Mouse (Mus musculus) myocyte (in vitro differentiated cells): ENCODE data around the gene 2310034G01Rik. TPM values are rescaled to one million over a fixed set of nuclear protein-coding genes. Genes with fewer than 3 reads are reported as not detected.
A peak's percentile ranks its signal among the peaks of the same experiment; 100 is the strongest.

ENCODE experiments used
- H3K27me3 ChIP-seq: one replicate; pipeline ENCODE4 v1.6.1; 2011; ENCODE audit not compliant: control insufficient read depth, insufficient read depth, insufficient read length
- H3K36me3 ChIP-seq: one replicate; pipeline ENCODE4 v1.6.1; 2011; ENCODE audit not compliant: control insufficient read depth, insufficient read depth
- H3K4me2 ChIP-seq: one replicate; pipeline ENCODE4 v1.6.1; 2011; ENCODE audit warnings: low read depth, control low read depth
- H3K4me3 ChIP-seq: one replicate; pipeline ENCODE4 v1.5.1; 2011; ENCODE audit warnings: mild to moderate bottlenecking, control low read depth, moderate library complexity
- H3K79me2 ChIP-seq: one replicate; pipeline ENCODE4 v1.6.1; 2011; ENCODE audit not compliant: control insufficient read depth, insufficient read depth
- H3ac ChIP-seq: one replicate; pipeline ENCODE4 v1.6.1; 2011; ENCODE audit not compliant: control insufficient read depth, insufficient read length
- CEBPB ChIP-seq: IDR thresholded peaks from 2 replicates; pipeline ENCODE4 v1.6.1; 2011; ENCODE audit warnings: mild to moderate bottlenecking, moderate library complexity; ENCODE audit not compliant: poor library complexity, insufficient read depth, severe bottlenecking
- E2F4 ChIP-seq: IDR thresholded peaks from one replicate; pipeline ENCODE4 v1.6.1; 2011; ENCODE audit warnings: mild to moderate bottlenecking, control low read depth, moderate library complexity; ENCODE audit not compliant: insufficient read depth
- MAX ChIP-seq: IDR thresholded peaks from one replicate; pipeline ENCODE4 v1.6.1; 2011; ENCODE audit warnings: low read depth, mild to moderate bottlenecking, control low read depth
- MYOD1 ChIP-seq, 3 experiments: IDR thresholded peaks; one replicate each; pipeline ENCODE4 v1.6.1; 2011; ENCODE audit warnings: control low read depth in 2 of 3, low read depth in 2 of 3, mild to moderate bottlenecking in 2 of 3, moderate library complexity in 1 of 3; ENCODE audit not compliant: insufficient read length in 2 of 3, control insufficient read depth in 1 of 3
- MYOG ChIP-seq, 3 experiments: IDR thresholded peaks; one replicate each; pipeline ENCODE4 v1.6.1; 2011; ENCODE audit warnings: control low read depth in 2 of 3, low read depth in 2 of 3, mild to moderate bottlenecking in 2 of 3; ENCODE audit not compliant: insufficient read length in 2 of 3, control insufficient read depth in 1 of 3, insufficient read depth in 1 of 3
- POLR2A ChIP-seq: IDR thresholded peaks from one replicate; pipeline ENCODE4 v1.6.1; 2011; ENCODE audit warnings: low read depth, mild to moderate bottlenecking, control low read depth, moderate library complexity; ENCODE audit not compliant: insufficient read length
- POLR2AphosphoS2 ChIP-seq: IDR thresholded peaks from one replicate; pipeline ENCODE4 v1.6.1; 2011; ENCODE audit warnings: low read depth, control low read depth; ENCODE audit not compliant: insufficient read length
- REST ChIP-seq: IDR thresholded peaks from one replicate; pipeline ENCODE4 v1.6.1; 2011; ENCODE audit warnings: mild to moderate bottlenecking, control low read depth, moderate library complexity; ENCODE audit not compliant: insufficient read depth, insufficient read length
- SRF ChIP-seq: IDR thresholded peaks from one replicate; pipeline ENCODE4 v1.6.1; 2011; ENCODE audit warnings: low read depth; ENCODE audit not compliant: control insufficient read depth, insufficient read length
- TCF12 ChIP-seq: IDR thresholded peaks from one replicate; pipeline ENCODE4 v1.6.1; 2011; ENCODE audit warnings: mild to moderate bottlenecking, control low read depth; ENCODE audit not compliant: poor library complexity, insufficient read depth, severe bottlenecking
- TCF3 ChIP-seq: IDR thresholded peaks from one replicate; pipeline ENCODE4 v1.6.1; 2011; ENCODE audit warnings: low read depth, control low read depth; ENCODE audit not compliant: insufficient read length
- USF1 ChIP-seq: IDR thresholded peaks from one replicate; pipeline ENCODE4 v1.6.1; 2011; ENCODE audit warnings: low read depth, mild to moderate bottlenecking, control low read depth, moderate library complexity
- polyA plus RNA-seq: library from polyadenylated mRNA; unstranded; fragments of >200 nt; fragmentation: generic; extraction: Trizol; gene quantifications from one replicate; pipeline ENCODE4 v1.2.1, GENCODE M21; 2012; ENCODE audit warnings: missing spikeins

2310034G01Rik gene
- 1.2 TPM for polyA plus RNA-seq

GRCm38 (mm10) chr19:46350168-46350932 lies at the start of gene 2310034G01Rik:
TSS of gene 2310034G01Rik (minus strand) at chr19:46350302.
- no peaks in the 10 kb centered on the region for H3K27me3 ChIP-seq
- H3ac ChIP-seq: peak within 1 kb of the TSS; percentile 56
- H3K4me3 ChIP-seq: peak within 1 kb of the TSS; percentile 25
- no peaks in the 10 kb centered on the region for H3K36me3 ChIP-seq
- H3K79me2 ChIP-seq: no peaks in the 10 kb centered on the region
- TF ChIP-seq TCF12 (no peak), TCF3 (no peak), MYOD1 (IDR thresholded peaks at IDR 0.05; ENCODE audit: control insufficient read depth in 1 of 3, insufficient read length in 2 of 3, low read depth in 2 of 3) (no peak), E2F4 (no peak), MYOG (IDR thresholded peaks at IDR 0.05; ENCODE audit: control insufficient read depth in 1 of 3, insufficient read depth in 1 of 3, insufficient read length in 2 of 3, low read depth in 2 of 3) (no peak), POLR2AphosphoS2 (no peak), REST (no peak), MAX (no peak), SRF (no peak), USF1 (no peak)
- H3K4me2 ChIP-seq: peak within 1 kb of the TSS; percentile 87

- Histone ChIP-seq H3ac (no peak overlapping the region), H3K36me3 (no peaks in the 10 kb centered on the region), H3K4me2 (no peak overlapping the region), H3K79me2 (peaks cover 35% of the 10 kb centered on the region), H3K4me3 (no peak overlapping the region), H3K27me3 (no peaks in the 10 kb centered on the region)
- TF ChIP-seq SRF: no peak
- TF ChIP-seq TCF12: no peak
- no peak for TF ChIP-seq MYOD1 (IDR thresholded peaks at IDR 0.05; ENCODE audit: control insufficient read depth in 1 of 3, insufficient read length in 2 of 3, low read depth in 2 of 3)
- TF ChIP-seq MYOG (IDR thresholded peaks at IDR 0.05; ENCODE audit: control insufficient read depth in 1 of 3, insufficient read depth in 1 of 3, insufficient read length in 2 of 3, low read depth in 2 of 3): no peak
- no peak for TF ChIP-seq USF1
- TF ChIP-seq CEBPB: no peak
- no peak for TF ChIP-seq REST
- TF ChIP-seq POLR2AphosphoS2: no peak
- no peak for TF ChIP-seq POLR2A
- TF ChIP-seq E2F4: no peak
Measured at GRCm38 (mm10) chr19:46399886-46400285, 49.8 kb upstream of the 2310034G01Rik start.

DNA sequence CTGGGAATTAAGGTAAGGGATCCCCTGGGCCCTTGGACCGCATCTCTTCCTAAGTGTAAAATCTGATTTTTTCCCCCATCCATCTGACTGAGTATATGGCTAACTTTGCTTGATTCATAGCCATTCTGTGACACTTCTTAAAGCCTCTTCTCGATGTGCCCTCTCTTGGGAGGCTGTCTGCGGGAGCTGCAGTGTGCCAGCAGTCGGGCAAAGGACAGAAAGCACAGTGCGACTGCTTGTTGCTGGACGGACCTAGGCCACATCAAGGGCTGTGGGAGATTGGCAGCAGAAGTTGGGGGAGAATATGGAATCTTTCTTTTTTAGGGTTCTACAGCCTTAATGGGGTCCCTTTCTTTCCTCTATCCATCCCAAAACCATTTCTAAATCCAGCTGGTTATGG lies 49.3 kb upstream of the 2310034G01Rik start:
- no peak for TF ChIP-seq POLR2A
- no peak for TF ChIP-seq E2F4
- no peak for TF ChIP-seq USF1
- TF ChIP-seq SRF: no peak
- no peak for TF ChIP-seq MYOD1 (IDR thresholded peaks at IDR 0.05; ENCODE audit: control insufficient read depth in 1 of 3, insufficient read length in 2 of 3, low read depth in 2 of 3)
- TF ChIP-seq MYOG (IDR thresholded peaks at IDR 0.05; ENCODE audit: control insufficient read depth in 1 of 3, insufficient read depth in 1 of 3, insufficient read length in 2 of 3, low read depth in 2 of 3): no peak
- no peak for TF ChIP-seq TCF3
- no peak for TF ChIP-seq MAX
- no peak for TF ChIP-seq REST
- no peak for TF ChIP-seq TCF12
- TF ChIP-seq CEBPB: no peak
- no peak for TF ChIP-seq POLR2AphosphoS2
- Histone ChIP-seq H3K79me2 (peaks cover 40% of the 10 kb centered on the region), H3K4me2 (peak overlapping the region; percentile 13), H3K36me3 (no peaks in the 10 kb centered on the region), H3ac (no peak overlapping the region), H3K4me3 (no peak overlapping the region), H3K27me3 (no peaks in the 10 kb centered on the region)

GRCm38 (mm10) chr19:46398401-46398800 lies 48.3 kb upstream of the 2310034G01Rik start:
- Histone ChIP-seq H3K36me3 (no peaks in the 10 kb centered on the region), H3K27me3 (no peaks in the 10 kb centered on the region), H3ac (no peak overlapping the region), H3K4me2 (peak overlapping the region; percentile 85), H3K4me3 (peak overlapping the region; percentile 76), H3K79me2 (peaks cover 50% of the 10 kb centered on the region)
- TF ChIP-seq REST: no peak

- TF ChIP-seq USF1: no peak
- no peak for TF ChIP-seq POLR2AphosphoS2
- no peak for TF ChIP-seq REST
- TF ChIP-seq MYOD1 (IDR thresholded peaks at IDR 0.05; ENCODE audit: control insufficient read depth in 1 of 3, insufficient read length in 2 of 3, low read depth in 2 of 3): no peak
- TF ChIP-seq MAX: no peak
- no peak for TF ChIP-seq POLR2A
- TF ChIP-seq SRF: no peak
- TF ChIP-seq E2F4: no peak
- TF ChIP-seq TCF3: no peak
- TF ChIP-seq MYOG (IDR thresholded peaks at IDR 0.05; ENCODE audit: control insufficient read depth in 1 of 3, insufficient read depth in 1 of 3, insufficient read length in 2 of 3, low read depth in 2 of 3): no peak
- no peak for TF ChIP-seq CEBPB
- no peak for TF ChIP-seq TCF12
- H3K27me3 ChIP-seq: no peaks in the 10 kb centered on the region
- no peaks in the 10 kb centered on the region for H3K36me3 ChIP-seq
- H3K4me3 ChIP-seq: peak overlapping the region; percentile 76
- H3ac ChIP-seq: peak overlapping the region; percentile 26
- H3K4me2 ChIP-seq: peak overlapping the region; percentile 85
- peaks cover 59% of the 10 kb centered on the region for H3K79me2 ChIP-seq
Measured at GRCm38 (mm10) chr19:46397436-46398001, 47.4 kb upstream of the 2310034G01Rik start.
